Mouse (Mus musculus): Measurements from ENCODE around the gene Dock3. TPM values are rescaled to one million over a fixed set of nuclear protein-coding genes. Genes with fewer than 3 reads are reported as not detected.
A peak's percentile ranks its signal among the peaks of the same experiment; 100 is the strongest.
"Not testable (repeated sequence)": the region's sequence is repeated elsewhere in the genome, so short reads cannot be mapped to it uniquely, and the experiment has no call there.

Gene Dock3
- total RNA-seq, 2 experiments from 2014 or later = 0.63 to 1.6 TPM

- intact Hi-C loops (cut with DNase I) = no loop called here
- no peak for DNase-seq
Measured at GRCm38 (mm10) chr9:107260429-107260828, 28.7 kb upstream of the Dock3 start.

DNA sequence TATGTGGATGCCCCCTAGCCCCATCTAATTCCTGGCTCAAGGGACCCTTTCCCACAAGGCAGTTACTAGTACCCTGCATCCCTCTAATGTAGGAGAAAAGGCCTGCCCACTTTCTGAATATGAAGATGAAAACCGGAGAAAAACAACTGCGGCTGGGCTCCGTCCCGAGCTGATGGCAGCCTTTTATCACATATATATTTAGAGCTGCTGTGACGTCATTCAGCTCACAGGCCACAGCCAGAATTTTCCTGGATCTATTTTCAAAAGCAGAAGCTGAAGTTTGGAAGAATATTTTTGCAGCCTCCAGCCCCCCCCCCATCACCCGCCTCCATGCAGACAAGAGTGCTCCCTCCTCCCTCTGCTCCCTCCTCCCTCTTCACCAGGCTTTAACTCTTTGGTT lies 27.9 kb upstream of the Dock3 start:
- DNase-seq = peak in 1 of 2 experiments; percentile 19

DNA sequence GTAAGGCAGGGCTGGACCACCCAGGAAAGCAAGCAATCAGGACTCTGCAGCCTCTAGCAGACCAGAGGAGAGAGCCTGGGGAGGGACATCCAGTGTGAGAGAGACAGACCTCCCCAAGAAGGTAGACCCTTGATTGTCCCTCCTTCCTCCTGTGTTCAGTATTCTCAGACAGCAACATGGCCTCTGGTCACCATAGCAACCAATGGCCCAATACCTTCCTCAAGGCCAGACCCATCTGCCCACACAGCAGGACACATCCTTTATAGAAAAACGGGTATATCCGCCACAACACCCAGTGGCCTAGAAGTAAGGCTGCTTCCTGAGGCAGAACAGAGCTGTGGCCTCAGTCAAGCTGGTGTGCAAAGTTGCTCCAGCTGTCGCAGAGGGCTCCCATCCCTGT lies 23.9 kb upstream of the Dock3 start:
- intact Hi-C loops (cut with DNase I) = no loop called here
- DNase-seq = no peak

More for the DNA sequence above, 27.9 kb upstream of the Dock3 start:
- intact Hi-C loops (cut with DNase I) = no loop called here

DNA sequence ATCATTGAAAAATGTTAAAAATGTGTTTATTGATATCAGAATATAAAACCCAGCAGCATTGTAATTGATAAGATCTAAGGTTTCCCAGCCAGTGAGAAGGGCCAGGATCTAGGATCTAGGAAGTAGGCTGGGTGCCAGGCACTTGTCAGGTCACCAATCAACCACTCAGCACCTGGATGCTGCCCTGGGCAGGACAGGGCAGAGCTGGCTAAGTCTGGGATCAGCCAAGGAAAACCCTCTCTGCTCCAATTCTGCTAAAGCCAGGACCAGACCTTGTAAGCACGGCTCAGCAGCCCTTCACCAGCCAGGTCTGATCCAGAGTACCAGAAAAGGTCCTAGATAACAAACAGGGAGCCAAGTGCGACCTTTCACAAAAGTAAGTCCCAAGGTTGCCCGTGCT lies 23.2 kb upstream of the Dock3 start:
- no peak for DNase-seq
- intact Hi-C loops (cut with DNase I) = no loop called here

DNA sequence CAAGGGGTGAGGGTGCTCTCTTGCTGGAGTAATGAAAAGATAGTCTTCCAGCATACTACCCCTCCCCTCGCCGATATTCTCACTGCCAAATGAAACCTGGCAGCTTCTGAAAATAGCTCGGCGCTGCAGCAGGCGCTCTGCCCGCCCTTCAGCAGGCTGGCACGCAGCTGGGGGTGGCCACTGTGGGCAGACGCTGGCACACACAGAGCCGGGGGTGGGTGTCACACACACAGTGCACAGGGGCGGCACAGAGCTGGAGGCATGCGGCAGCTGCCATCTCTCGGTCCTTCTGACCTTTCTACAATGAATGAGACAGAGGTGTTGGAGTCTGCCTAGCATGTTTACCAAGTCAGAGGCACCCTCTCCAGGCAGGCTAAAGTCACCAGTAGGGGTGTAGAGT lies 22.8 kb upstream of the Dock3 start:
- peak; percentile 64 to 75 for DNase-seq
- intact Hi-C loops (cut with DNase I) = no loop called here

DNA sequence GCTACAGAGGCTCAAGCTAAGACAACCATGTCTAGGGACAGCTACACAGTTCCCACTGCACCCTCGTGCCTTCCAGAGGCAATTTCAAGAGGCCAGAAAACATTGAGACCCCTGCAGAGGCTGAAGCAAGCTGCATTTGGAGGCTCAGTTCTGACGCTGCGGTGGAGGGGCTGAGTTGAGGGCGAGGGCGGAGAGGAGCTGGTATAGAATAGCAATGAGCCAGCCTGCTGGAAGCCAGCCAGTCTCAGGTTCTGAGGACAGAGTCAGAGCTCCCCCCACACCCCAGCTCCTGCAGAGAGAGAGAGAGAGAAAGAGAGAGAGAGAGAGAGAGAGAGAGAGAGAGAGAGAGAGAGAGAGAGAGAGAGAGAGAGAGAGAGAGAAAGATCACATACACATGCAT lies 20.5 kb upstream of the Dock3 start:
- no peak for DNase-seq
- intact Hi-C loops (cut with DNase I) = no loop called here

DNA sequence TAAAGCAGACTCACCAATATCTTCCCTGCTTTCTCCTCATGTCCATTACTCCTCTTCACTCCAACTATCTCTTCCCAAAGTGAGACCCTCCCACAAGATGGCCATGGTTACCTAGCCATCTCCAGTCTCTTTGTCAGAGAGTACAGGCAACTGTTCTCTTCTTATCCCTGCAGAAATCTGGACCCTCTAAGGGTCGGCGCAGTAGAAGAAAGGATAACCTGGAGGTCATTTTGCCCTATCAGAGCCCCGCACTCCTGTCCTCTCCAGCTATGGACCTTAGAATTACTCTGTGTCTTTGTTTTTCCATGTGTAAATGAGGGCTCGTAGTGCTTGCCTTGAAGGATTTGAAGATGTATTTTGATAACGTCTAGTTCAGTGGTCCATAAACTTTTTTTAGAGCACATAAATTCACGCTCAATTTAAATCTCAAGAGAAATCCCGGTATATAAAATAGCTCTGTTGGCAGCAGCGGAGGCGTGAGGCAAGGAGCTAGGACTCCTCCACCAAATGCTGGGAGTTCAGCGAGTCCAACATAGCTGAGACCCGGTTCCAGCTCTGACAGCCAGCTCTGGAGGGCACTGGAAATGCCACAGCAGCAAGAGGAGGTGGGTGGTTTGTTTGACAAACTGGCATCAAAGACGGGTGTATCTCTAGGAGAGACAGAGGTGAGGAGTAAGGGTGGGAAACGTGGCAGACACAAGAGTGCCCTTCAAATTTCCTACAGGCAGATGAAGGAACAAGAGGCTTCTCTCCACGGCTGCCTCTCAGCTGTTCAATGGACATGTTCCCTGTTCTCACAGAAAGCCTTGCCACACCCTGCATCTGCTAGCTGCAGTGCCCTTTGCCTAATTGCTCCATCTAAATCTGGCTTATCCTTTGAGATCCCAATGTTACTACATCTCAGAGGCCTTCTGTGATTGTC lies 19.0 kb upstream of the Dock3 start:
- intact Hi-C loops (cut with DNase I) = no loop called here
- no peak for DNase-seq

DNA sequence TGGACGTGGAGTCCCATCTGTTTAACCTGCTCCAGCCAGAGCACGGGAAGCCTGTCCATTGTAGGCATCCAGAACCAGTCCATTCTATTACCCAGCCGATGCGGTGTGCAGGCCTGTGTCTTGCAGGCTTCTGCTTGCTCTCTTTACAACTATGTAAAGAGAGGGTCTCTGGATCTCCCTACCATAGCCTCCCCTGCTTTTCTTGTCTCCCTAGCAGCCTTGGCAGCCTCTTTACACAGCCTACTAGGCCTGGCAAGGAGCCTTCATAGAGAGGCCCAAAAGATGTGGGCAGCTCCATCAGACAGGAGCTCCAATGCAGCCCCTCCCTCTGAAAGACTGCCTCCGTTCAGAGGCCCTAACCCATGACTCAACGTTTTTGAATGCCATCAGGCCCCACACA lies 17.4 kb upstream of the Dock3 start:
- intact Hi-C loops (cut with DNase I) = loop anchor here (5.0 kb wide), 2 partner anchors 88 to 108 kb away; partner anchors contain the start of gene Hemk1
- DNase-seq = no peak

DNA sequence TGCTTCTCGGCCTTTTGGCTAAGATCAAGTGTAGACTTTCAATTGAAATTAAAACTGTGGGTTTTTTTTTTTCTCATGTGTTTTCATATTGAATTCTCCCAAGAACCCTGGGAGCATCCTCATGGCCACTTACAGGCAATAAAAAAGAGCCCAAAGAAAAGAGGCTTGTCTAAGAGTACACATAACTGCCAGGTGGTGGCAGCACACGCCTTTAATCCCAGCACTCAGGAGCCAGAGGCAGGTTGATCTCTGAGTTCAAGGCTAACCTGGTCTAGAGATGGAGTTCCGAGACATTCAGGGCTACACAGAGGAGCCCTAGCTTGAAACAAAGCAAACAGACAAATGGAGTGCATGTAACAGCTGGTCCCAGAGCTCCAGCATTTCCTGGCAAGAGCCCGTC lies 14.5 kb upstream of the Dock3 start:
- no peak for DNase-seq
- intact Hi-C loops (cut with DNase I) = loop anchor here (2.0 to 5.0 kb wide), 3 partner anchors 45 to 111 kb away; partner anchors contain the start of gene Hemk1

DNA sequence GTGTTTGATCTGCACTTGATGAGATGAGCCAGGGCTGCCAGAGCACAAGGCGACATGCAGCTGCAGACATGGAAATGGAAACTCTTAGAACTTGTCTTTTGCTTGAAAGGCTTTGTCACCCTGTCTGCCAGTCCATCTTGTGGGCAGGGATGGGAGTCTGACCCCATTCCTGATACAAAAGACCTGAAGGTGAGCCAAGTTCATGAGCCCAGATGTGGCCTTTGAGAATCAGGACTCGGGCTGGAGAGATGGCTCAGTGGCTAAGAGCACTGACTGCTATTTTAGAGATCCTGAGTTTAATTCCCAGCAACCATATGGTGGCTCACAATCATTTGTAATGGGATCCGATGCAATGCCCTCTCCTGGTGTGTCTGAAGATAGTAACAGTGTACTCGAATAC lies 13.6 kb upstream of the Dock3 start:
- intact Hi-C loops (cut with DNase I) = loop anchor here (5.0 kb wide), 2 partner anchors 92 to 112 kb away; partner anchors contain the start of gene Hemk1
- no peak for DNase-seq

DNA sequence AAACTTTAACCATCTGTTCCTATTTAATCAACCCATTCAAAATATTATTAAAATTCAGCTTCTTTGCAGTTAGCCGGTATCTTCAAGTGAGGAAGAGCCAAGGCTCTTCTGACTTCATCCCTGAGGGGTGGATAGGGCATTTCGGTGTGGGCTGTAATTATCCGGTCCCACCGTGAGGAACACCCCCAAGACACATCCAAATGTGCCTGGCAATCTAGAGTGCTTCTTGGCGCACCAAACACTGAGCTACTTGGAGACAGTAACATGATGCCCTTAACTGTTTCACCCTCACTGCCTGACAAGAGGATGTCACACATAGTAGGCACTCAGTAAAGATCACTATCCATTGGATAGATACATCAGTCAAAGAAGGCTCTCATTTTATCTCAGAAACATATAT lies 4.4 kb upstream of the Dock3 start:
- intact Hi-C loops (cut with DNase I) = no loop called here
- DNase-seq = no peak

- DNase-seq = no peak
- intact Hi-C loops (cut with DNase I) = no loop called here
Measured at GRCm38 (mm10) chr9:107235261-107235660, 3.6 kb upstream of the Dock3 start.

DNA sequence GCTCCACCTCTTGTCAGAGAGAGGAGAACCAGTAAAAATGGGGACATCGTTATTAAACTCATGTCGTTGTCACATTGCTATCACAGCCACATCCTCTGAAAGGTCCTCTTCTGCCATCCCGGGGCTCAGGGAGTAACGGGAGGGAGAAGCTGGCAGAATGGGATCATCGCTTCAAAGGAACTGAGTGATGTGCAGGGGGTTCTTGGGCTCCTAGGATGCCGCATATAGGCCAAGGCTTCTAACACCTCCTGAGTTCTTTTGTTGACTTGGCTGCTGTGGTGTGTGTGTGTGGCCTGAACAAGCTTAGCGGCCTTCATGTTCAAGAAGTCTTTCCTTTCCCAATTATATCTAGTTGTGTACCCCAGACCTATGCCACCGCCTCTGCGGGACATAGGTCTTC lies 431 bp upstream of the Dock3 start:
- intact Hi-C loops (cut with DNase I) = no loop called here
- DNase-seq = no peak

- intact Hi-C loops (cut with DNase I) = no loop called here
- DNase-seq = peak; percentile 21 to 28
Measured at GRCm38 (mm10) chr9:107230991-107231538, 644 bp downstream of the Dock3 start.

- no peak for DNase-seq
- intact Hi-C loops (cut with DNase I) = no loop called here
Measured at GRCm38 (mm10) chr9:107224597-107224996, 7.1 kb downstream of the Dock3 start.

- intact Hi-C loops (cut with DNase I); DNase-seq: not testable (repeated sequence)
Measured at GRCm38 (mm10) chr9:107174831-107175230, 56.9 kb downstream of the Dock3 start.

DNA sequence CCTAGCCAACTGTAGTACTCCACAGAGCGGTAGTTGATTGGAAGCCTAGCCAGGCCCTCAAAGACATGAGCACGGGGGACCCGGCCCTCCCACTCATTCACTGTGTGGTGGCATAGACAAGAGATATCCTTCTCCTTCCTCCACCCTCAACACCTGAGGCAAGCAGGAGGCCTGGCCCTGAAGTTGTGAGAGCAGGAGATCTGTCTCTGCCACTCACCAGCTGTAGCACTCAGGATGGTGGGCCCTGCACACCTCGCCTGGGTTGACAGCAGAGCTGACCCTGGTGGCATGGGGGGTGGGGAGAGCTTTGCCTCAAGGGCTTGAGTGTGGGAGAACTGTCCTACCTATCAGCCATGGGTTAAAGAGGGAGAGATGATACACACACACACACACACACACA lies 65.9 kb downstream of the Dock3 start:
- intact Hi-C loops (cut with DNase I) = loop anchor here (10.0 kb wide), 2 partner anchors 189 to 261 kb away; no protein-coding TSS in a partner anchor

GRCm38 (mm10) chr9:107164825-107165224 lies 66.9 kb downstream of the Dock3 start:
- peak in 1 of 2 experiments; percentile 12 for DNase-seq
- intact Hi-C loops (cut with DNase I) = loop anchor here (10.0 kb wide), 2 partner anchors 190 to 260 kb away; no protein-coding TSS in a partner anchor

More for the DNA sequence above, 65.9 kb downstream of the Dock3 start:
- DNase-seq = no peak

DNA sequence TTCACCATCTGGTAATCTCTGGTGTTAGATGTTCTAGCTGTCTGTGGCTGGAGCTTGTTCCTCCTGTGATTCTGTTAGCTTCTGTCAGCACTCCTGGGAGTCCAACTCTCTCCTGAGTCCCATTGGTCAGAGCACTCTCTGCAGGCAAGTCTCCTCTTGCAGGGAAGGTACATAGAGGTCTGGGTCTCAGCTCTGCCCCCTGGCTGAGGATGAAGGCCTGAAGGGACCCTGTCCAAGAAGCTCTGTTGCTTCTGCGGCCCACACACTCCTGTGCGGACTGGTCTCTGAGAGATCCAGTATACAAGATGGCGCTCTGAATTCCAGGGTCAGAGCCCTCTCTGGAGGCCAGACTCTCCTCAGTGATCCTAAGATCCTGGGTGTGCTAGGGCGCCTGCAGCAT lies 75.3 kb downstream of the Dock3 start:
- DNase-seq; intact Hi-C loops (cut with DNase I): not testable (repeated sequence)

- intact Hi-C loops (cut with DNase I) = no loop called here
- DNase-seq = no peak
Measured at GRCm38 (mm10) chr9:107112791-107113190, 118.9 kb downstream of the Dock3 start.

GRCm38 (mm10) chr9:107112056-107112455 lies 119.7 kb downstream of the Dock3 start:
- intact Hi-C loops (cut with DNase I) = no loop called here
- no peak for DNase-seq

- intact Hi-C loops (cut with DNase I) = no loop called here
- DNase-seq = no peak
Measured at GRCm38 (mm10) chr9:107099487-107099886, 132.2 kb downstream of the Dock3 start.
